Mouse (Mus musculus) heart, embryonic 14.5 days (tissue): ENCODE data around the gene Napsa. TPM values are rescaled to one million over a fixed set of nuclear protein-coding genes. Genes with fewer than 3 reads are reported as not detected.

Experiments
- ATAC-seq: fragments of 200-750 bp; cut with Nextera tagmentation; 2 replicates; pipeline ENCODE4 v1.8.0; 2017; ENCODE audit warnings: low read depth, moderate TSS enrichment; ENCODE audit not compliant: insufficient number of reproducible peaks, insufficient read depth, low FRiP score
- H3K27ac ChIP-seq, 2 experiments: fragments of 200-500 bp in 1 of 2; fragments of 300-500 bp in 1 of 2; sonication (generic) in 1 of 2; replicated peaks in 1 of 2; 2 replicates each; pipeline ENCODE4 v1.5.1; 2012 to 2014; ENCODE audit warnings: low read depth in 2 of 2, low read length in 2 of 2, control low read depth in 1 of 2, mild to moderate bottlenecking in 1 of 2, mixed read lengths in 1 of 2; ENCODE audit not compliant: control insufficient read depth in 1 of 2, insufficient read depth in 1 of 2
- H3K27me3 ChIP-seq: fragments of 300-500 bp; sonication (generic); 2 replicates; pipeline ENCODE4 v1.6.1; 2014; ENCODE audit warnings: mild to moderate bottlenecking, low read length, control low read depth; ENCODE audit not compliant: control insufficient read depth, insufficient read depth
- H3K36me3 ChIP-seq: fragments of 300-500 bp; sonication (generic); 2 replicates; pipeline ENCODE4 v1.6.1; 2014; ENCODE audit warnings: mild to moderate bottlenecking, control low read depth, low read length, mixed read lengths; ENCODE audit not compliant: control insufficient read depth, insufficient read depth
- H3K4me1 ChIP-seq, 2 experiments: fragments of 200-500 bp in 1 of 2; fragments of 300-500 bp in 1 of 2; sonication (generic) in 1 of 2; 2 replicates each; pipeline ENCODE4 v1.6.1; 2012 to 2014; ENCODE audit warnings: low read length in 2 of 2, control low read depth in 1 of 2, mixed read lengths in 1 of 2; ENCODE audit not compliant: control insufficient read depth in 2 of 2, insufficient read depth in 2 of 2
- H3K4me2 ChIP-seq: fragments of 300-500 bp; sonication (generic); 2 replicates; pipeline ENCODE4 v1.6.1; 2014; ENCODE audit warnings: mild to moderate bottlenecking, low read length
- H3K4me3 ChIP-seq, 2 experiments: fragments of 200-500 bp in 1 of 2; fragments of 300-500 bp in 1 of 2; sonication (generic) in 1 of 2; 2 replicates each; pipeline ENCODE4 v1.5.1; 2012 to 2014; ENCODE audit warnings: low read length in 2 of 2, mild to moderate bottlenecking in 2 of 2, control low read depth in 1 of 2, low read depth in 1 of 2, moderate library complexity in 1 of 2; ENCODE audit not compliant: control insufficient read depth in 1 of 2, insufficient read depth in 1 of 2
- H3K9ac ChIP-seq: fragments of 300-500 bp; sonication (generic); 2 replicates; pipeline ENCODE4 v1.6.1; 2014; ENCODE audit warnings: mild to moderate bottlenecking, low read length
- H3K9me3 ChIP-seq: fragments of 300-500 bp; sonication (generic); 2 replicates; pipeline ENCODE4 v1.6.1; 2016; ENCODE audit warnings: low read length, control low read depth; ENCODE audit not compliant: control insufficient read depth
- WGBS: fragments of 180-500 bp; shearing (Covaris S2); extraction: QIAGEN DNeasy Blood & Tissue Kit; methylation state at CpG from one replicate; pipeline ENCODE4 v1.1.7; 2014; 5-methylcytosine and 5-hydroxymethylcytosine counted together
- polyA plus RNA-seq: library from polyadenylated mRNA; unstranded; fragments of >200 nt; fragmentation: Nextera tagmentation; extraction: Ambion mirVana; gene quantifications from 2 replicates; pipeline ENCODE4 v1.2.1, GENCODE M21; 2014

The Napsa gene
- polyA plus RNA-seq, 1 experiment from 2014 or later: 0.35 TPM

GRCm38 (mm10) chr7:44582709-44583108 is 10.5 kb downstream of the Napsa start:
- 53% methylated on average over 5 of the region's 5 CpGs for WGBS

GRCm38 (mm10) chr7:44583146-44583545 is 11.0 kb downstream of the Napsa start:
- peaks cover 3% of the 10 kb centered on the region; the same call in 1 of the 2 replicates for H3K9me3 ChIP-seq
- ATAC-seq: no peak
- H3K4me3 ChIP-seq: no peak overlapping the region
- H3K36me3 ChIP-seq: no peaks in the 10 kb centered on the region
- peaks cover 40% of the 10 kb centered on the region for H3K27me3 ChIP-seq
- H3K9ac ChIP-seq: no peak overlapping the region
- H3K4me2 ChIP-seq: no peak overlapping the region
- H3K4me1 ChIP-seq: peaks cover 4% of the 10 kb centered on the region in 2 experiments; a peak in 1 of 4 replicates
- WGBS: 68% methylated on average over 1 of the region's 1 CpGs
- H3K27ac ChIP-seq: no peak overlapping the region

More at GRCm38 (mm10) chr7:44582709-44583108, 10.5 kb downstream of the Napsa start:
- peaks cover 4% of the 10 kb centered on the region in 2 experiments; a peak in 1 of 4 replicates for H3K4me1 ChIP-seq
- no peak overlapping the region for H3K4me2 ChIP-seq
- no peak overlapping the region for H3K9ac ChIP-seq
- ATAC-seq: no peak
- H3K4me3 ChIP-seq: no peak overlapping the region
- H3K27me3 ChIP-seq: peaks cover 36% of the 10 kb centered on the region
- no peak overlapping the region for H3K27ac ChIP-seq
- H3K36me3 ChIP-seq: no peaks in the 10 kb centered on the region
- peaks cover 3% of the 10 kb centered on the region; the same call in 1 of the 2 replicates for H3K9me3 ChIP-seq

GRCm38 (mm10) chr7:44584265-44584804 is 12.2 kb downstream of the Napsa start:
- Histone ChIP-seq H3K27me3 (peaks cover 52% of the 10 kb centered on the region), H3K9me3 (no peaks in the 10 kb centered on the region), H3K9ac (no peak overlapping the region), H3K4me2 (no peak overlapping the region), H3K4me1 (peaks cover 4 to 13% of the 10 kb centered on the region in 2 experiments; a peak in 3 of 4 replicates), H3K36me3 (no peaks in the 10 kb centered on the region), H3K4me3 (no peak overlapping the region), H3K27ac (no peak overlapping the region)
- WGBS: 65% methylated on average over 4 of the region's 4 CpGs
- no peak for ATAC-seq

GRCm38 (mm10) chr7:44584921-44585320 is 12.7 kb downstream of the Napsa start:
- H3K36me3 ChIP-seq: no peaks in the 10 kb centered on the region
- WGBS: 74% methylated on average over 6 of the region's 6 CpGs
- H3K4me3 ChIP-seq: no peak overlapping the region
- H3K9ac ChIP-seq: no peak overlapping the region
- peaks cover 58% of the 10 kb centered on the region for H3K27me3 ChIP-seq
- H3K27ac ChIP-seq: no peak overlapping the region
- H3K9me3 ChIP-seq: no peaks in the 10 kb centered on the region
- ATAC-seq: no peak
- no peak overlapping the region for H3K4me2 ChIP-seq
- H3K4me1 ChIP-seq: peaks cover 4 to 14% of the 10 kb centered on the region in 2 experiments; a peak in 3 of 4 replicates

GRCm38 (mm10) chr7:44585606-44586005 is 13.4 kb downstream of the Napsa start:
- Histone ChIP-seq H3K9ac (no peak overlapping the region), H3K36me3 (no peaks in the 10 kb centered on the region), H3K9me3 (no peaks in the 10 kb centered on the region), H3K4me3 (no peak overlapping the region), H3K27ac (no peak overlapping the region), H3K4me2 (no peak overlapping the region), H3K27me3 (peaks cover 65% of the 10 kb centered on the region), H3K4me1 (peaks cover 6 to 14% of the 10 kb centered on the region in 2 experiments; a peak in 3 of 4 replicates)
- WGBS: 79% methylated on average over 6 of the region's 6 CpGs
- ATAC-seq: no peak

- Histone ChIP-seq H3K9ac (no peak overlapping the region), H3K4me1 (peaks cover 6 to 19% of the 10 kb centered on the region in 2 experiments; a peak in 3 of 4 replicates), H3K27ac (no peak overlapping the region), H3K4me3 (peak overlapping the region; percentile 10 to 23; a peak in 3 of 4 replicates), H3K36me3 (no peaks in the 10 kb centered on the region), H3K27me3 (peaks cover 70% of the 10 kb centered on the region), H3K4me2 (peak overlapping the region; percentile 54), H3K9me3 (no peaks in the 10 kb centered on the region)
- no peak for ATAC-seq
- WGBS: 16% methylated on average over 19 of the region's 19 CpGs
These were observed 14.3 kb downstream of the Napsa start for GRCm38 (mm10) chr7:44586518-44586917.

GRCm38 (mm10) chr7:44586930-44587329 is 14.8 kb downstream of the Napsa start:
- peaks cover 74% of the 10 kb centered on the region for H3K27me3 ChIP-seq
- H3K4me3 ChIP-seq: peak overlapping the region; percentile 23 to 27; a peak in 3 of 4 replicates
- peaks cover 6 to 23% of the 10 kb centered on the region in 2 experiments; a peak in 3 of 4 replicates for H3K4me1 ChIP-seq
- H3K27ac ChIP-seq: no peak overlapping the region
- H3K9ac ChIP-seq: no peak overlapping the region
- 1% methylated on average over 18 of the region's 18 CpGs for WGBS
- H3K36me3 ChIP-seq: no peaks in the 10 kb centered on the region
- no peaks in the 10 kb centered on the region for H3K9me3 ChIP-seq
- no peak for ATAC-seq
- peak overlapping the region; percentile 54 for H3K4me2 ChIP-seq

GRCm38 (mm10) chr7:44587676-44588075 is 15.5 kb downstream of the Napsa start:
- H3K4me2 ChIP-seq: no peak overlapping the region
- no peak overlapping the region for H3K4me3 ChIP-seq
- no peak overlapping the region for H3K27ac ChIP-seq
- H3K36me3 ChIP-seq: no peaks in the 10 kb centered on the region
- peaks cover 6 to 23% of the 10 kb centered on the region in 2 experiments; a peak in 3 of 4 replicates for H3K4me1 ChIP-seq
- H3K9ac ChIP-seq: no peak overlapping the region
- no peak for ATAC-seq
- H3K27me3 ChIP-seq: peaks cover 81% of the 10 kb centered on the region
- 42% methylated on average over 6 of the region's 6 CpGs for WGBS
- H3K9me3 ChIP-seq: no peaks in the 10 kb centered on the region
